Mouse (Mus musculus): Measurements from ENCODE around the gene Vcpkmt.

Gene Vcpkmt

DNA sequence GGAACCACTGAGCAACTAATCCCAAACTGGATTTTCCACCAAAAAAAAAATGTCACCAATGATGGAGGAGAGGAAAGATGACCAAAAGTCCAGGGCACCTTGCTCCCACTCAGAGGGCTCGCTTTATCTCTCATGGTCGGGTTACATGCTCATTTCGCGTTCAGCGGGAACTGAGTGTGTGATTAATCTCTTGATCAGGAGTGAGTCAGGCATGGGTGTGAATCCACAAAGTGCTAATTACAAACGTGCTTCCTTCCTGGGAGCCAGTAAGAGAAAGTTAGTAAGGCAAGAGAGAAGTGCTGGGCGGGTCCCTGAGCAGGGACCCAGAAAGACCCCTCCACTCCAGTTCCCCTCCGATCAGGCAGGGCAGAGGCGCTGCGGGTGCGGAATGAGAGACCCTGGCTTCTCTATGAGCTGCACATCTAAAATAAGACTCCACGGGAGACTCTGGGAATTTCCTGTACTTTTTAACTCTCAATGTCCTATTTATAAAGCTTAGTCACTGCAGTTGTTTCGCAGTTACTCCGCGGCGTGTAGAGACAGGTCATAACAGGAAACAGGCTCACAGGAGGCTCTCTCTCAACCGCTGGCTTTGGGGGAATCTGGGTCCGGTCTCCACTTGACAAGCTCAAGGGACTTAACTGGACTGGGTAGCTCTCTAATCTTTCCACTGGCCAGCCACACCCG, 45.0 kb downstream of the Vcpkmt start:
- peak; percentile 44 for DNase-seq (ENCODE audit: low spot score)

DNA sequence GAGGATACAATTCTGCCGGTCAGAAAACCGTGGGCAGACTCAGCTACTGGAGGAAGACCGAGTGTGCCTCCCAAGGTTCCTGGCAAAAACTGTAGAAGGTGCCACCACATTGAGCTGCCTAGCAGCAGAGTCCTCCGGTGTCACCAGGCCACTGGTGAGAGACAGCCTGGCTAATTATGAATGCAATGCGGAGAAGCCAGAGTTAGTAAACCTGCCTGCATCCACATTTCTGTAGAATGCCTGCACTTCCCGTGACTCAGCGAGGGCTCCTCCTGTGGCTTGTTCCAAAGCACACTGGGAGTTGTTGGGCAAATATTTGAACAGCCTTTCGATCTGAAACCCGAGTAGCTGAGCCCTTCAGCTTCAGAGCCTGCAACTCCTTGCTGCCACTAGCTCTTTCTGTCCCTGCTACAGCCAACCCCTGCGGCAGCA, 45.6 kb downstream of the Vcpkmt start:
- no peak for DNase-seq (ENCODE audit: low spot score)

DNA sequence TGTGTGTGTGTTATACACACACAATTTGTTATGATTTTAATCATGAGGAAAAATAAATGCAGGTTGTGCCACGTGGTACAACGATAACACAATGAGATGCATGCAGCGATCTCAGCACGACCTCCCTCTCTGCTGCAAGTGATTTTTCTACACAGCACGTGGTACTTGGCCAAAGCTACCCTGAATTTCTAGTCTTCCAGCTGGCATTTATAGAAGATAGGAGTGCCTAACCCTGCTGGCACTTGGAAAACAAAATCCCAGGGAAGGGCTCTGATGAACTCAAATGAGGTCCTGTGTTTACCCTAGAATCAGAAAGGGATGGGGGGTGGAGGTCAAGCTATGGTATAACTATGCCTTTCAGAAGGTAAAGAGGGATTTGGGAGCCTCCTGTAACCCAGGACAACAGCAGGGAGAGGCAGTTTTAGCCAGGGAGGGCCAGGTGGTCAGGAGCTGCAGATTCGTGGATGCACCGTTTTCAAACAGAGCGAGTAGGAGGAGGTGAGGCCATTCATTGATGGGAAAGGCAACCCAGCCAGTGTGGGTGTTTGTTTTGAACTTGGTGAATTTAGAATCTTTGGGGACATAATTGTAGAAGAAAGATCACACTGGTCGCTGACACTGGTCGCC, 46.1 kb downstream of the Vcpkmt start:
- DNase-seq (ENCODE audit: low spot score) = no peak

DNA sequence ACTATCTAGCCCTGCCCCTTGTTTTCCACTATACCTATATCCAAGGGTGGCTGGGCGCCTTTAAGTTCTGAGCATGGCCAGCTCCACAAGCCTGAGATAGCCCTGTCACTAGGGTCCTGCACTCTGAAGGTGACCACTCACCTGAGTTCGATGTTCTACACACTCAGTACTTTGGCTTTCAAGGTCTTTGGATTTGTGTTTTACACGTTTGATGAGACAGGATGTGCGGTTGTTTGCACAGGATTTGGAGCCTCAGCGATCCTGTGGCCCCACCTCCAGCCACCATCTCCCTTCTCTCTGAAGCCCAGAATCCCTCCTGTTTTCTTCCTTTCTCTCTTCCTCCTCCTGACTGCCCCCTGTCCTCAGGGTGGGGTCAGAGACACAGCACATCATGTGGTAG, 49.6 kb downstream of the Vcpkmt start:
- no peak for DNase-seq (ENCODE audit: low spot score)

DNA sequence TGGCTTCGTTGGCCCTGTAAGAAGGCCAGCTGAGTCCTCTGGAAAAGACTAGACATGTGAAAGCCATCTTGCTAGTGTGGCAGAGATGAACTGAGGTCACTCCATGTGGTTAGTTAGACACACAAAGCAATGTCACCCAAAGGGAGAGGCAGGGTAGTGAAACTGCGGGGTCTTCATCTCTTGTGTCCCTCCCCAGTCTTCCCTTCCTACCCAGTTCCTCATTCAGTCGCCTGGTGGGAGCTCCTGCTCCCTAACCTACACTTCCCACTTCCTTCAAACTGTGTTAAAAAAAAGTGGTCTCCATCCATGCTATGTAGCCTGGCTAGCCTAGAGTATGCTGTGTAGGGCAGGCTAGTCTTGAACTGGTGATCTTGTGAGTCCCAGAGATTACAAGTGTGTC, 50.3 kb downstream of the Vcpkmt start:
- DNase-seq (ENCODE audit: low spot score) = no peak

DNA sequence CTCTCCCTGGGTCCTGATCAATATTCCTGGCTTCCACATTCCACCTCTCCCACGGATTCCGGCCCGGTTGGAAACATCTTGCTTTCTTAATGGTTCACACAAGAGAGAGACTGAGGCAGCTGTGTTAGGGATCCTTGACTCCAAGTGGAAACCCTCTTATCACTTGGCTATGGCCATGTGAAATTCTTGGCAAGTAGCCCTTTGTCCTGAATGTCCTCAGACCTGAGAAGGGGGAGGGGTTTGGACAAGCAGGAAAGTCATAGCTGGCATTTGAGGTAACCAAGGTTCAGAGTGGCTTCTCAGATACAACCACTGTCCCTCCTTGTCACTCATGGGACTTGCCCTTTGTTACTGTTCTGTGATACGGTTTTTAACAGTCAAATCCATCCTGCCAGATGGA, 50.7 kb downstream of the Vcpkmt start:
- DNase-seq (ENCODE audit: low spot score) = no peak

DNA sequence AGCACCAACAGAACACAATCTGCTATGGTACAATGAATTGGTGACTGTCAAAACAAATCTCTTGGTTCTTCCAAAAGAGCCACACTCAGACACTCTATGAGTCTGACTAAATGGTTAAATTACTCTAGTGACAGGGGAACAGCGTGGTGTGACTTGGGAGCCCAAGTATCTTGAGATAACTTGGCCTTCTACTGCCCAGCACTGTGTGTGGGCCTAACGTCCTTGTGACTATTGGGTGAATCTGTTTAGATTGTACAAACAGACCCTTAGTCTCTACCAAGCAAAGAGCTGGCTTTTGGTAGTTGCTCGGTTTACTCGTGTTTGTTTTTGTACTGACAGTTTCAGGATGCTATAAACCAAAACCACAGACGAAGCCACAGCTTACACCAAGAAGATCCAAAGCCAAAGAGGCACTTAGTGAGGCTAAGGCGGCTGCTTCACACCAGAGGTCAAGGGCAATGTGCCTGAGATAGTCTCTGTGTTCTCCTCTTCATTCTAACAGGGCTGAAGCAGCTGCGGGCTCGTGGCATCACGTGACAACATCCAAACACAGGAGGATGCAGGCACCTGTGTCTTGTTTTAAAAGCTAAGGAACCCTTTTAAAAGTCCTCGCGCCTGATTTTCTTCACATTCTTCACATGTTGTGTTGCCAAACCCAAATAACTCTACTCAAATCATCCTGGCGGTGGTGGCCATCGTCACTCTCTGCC, 53.0 kb downstream of the Vcpkmt start:
- no peak for DNase-seq (ENCODE audit: low spot score)

DNA sequence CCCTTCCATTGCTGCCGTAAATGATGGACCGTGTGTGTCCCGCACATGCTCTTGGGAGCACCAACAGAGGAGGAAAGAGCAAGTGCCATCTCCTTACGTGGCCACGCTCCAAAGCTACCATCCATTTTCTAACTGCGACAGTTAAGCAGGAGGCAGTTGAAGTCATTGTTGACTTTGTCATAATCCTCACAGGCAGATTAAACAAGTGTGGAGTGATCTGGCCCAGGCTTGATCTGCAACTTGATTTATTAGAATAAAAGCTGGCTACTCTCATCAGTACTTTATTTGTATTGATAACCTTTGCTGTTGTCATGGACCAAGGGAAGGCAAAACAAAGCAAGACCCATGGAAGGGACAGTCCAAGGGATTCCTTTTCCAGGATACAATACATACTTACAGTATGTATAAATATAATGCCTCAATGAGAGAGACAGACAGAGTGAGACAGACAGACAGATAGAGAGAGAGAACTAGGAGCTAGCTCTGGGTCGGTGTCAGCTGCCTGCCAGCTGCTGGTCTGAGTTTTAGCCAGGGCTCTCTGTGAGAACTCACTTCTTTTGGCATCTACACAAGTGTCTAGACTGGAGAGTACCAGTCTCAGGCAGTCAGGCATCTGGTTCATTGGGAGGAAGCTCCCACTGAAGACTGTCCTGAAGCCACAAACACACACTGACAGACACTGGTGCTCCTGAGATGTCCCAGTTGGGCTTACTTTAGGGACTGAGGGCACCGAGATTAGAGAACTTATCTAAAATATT, 54.4 kb downstream of the Vcpkmt start:
- DNase-seq (ENCODE audit: low spot score) = no peak
